Mouse (Mus musculus) frontal cortex, postnatal 25 days (tissue): Measurements from ENCODE around the gene Ccdc155.
"Not testable (repeated sequence)": the region's sequence is repeated elsewhere in the genome, so short reads cannot be mapped to it uniquely, and the experiment has no call there.

Source experiments
- DNase-seq, 2 experiments: peaks; one replicate each; pipeline ENCODE4 v3.0.0; 2022; ENCODE audit warnings: low spot score in 2 of 2

Gene Ccdc155

GRCm38 (mm10) chr7:45191161-45191560 is 13.5 kb downstream of the Ccdc155 start:
- DNase-seq = no peak

DNA sequence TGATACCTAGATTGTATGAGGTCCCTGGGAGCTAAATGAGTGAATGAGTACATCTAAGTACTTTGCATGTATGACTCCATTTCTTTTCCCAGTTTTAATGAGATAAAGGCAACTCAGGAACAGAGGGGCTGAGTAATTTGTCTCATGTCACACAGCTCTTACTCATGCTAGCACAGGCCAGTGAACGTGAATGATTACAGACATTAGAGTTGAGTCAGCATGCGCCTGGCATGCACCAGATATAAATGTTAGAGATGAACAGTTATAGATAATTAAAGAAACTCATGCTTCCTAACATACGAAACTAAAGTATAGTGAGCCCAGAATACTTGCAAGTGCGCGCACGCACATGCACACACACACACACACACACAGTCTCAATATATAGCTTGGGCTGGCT is 14.5 kb downstream of the Ccdc155 start:
- no peak for DNase-seq

DNA sequence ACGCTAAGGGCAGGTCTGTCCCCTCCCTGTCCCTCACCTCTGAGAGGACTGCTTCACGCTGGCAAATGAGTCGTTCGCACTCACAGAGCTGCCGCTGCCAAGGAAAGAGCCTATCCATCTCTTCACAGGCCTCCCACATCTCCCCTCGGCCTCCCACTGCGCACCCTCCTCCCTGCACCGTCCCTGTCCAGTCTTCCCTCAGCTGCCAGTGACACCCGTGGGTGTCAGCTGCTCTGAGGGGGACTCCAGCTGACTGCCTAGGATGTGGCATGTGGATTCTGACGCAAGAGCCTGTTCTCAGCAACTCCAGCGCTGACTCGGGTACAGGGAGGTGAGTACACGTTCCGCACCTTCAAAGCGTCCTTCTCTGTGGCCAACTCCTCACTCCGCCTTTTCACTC is 15.1 kb downstream of the Ccdc155 start:
- DNase-seq = peak in 1 of 2 experiments; percentile 4

GRCm38 (mm10) chr7:45185921-45186320 is 18.8 kb downstream of the Ccdc155 start:
- no peak for DNase-seq

- DNase-seq = no peak
Observed at GRCm38 (mm10) chr7:45183672-45184071, 21.0 kb downstream of the Ccdc155 start.

DNA sequence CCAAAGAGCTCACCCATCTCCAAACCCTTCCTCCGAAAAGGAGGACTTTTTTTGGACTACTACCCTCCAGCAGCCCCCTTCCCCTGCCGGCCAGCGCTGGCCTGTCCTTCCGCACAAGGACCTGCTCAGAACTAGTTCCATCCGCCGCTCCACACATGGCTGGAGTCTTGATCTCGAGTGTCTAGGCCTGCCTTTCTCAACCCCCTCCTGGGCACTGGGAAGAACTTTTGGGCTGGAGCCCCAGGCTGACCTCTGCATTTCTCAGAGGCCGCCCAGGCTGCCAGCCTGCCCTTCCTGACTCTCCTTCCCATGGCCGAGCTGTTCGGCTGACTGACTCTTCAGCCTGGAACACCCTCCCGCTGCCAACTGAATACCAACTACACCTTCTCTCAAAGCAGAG is 22.1 kb downstream of the Ccdc155 start:
- DNase-seq = no peak

DNA sequence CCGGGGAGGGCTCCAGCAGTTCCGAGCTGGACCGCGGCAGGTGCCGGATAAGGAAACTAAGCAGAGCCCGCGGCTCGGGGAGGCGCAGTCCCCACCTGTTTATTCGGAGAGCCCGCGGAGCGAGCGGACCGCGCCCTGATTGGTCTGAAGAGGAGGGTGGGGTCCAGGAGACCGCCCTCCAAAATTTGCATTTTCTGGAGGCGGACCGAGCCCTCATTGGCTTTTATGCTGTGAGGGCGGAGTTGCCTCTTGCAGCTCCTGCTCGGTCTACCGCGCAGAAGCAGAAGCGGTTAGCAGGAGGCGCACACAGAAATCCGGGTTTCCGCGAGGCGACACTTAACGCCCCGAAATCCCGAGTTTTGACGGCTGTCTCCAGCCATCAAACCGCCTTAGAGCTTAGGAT is 22.5 kb downstream of the Ccdc155 start:
- DNase-seq = peak; percentile 67 to 69

DNA sequence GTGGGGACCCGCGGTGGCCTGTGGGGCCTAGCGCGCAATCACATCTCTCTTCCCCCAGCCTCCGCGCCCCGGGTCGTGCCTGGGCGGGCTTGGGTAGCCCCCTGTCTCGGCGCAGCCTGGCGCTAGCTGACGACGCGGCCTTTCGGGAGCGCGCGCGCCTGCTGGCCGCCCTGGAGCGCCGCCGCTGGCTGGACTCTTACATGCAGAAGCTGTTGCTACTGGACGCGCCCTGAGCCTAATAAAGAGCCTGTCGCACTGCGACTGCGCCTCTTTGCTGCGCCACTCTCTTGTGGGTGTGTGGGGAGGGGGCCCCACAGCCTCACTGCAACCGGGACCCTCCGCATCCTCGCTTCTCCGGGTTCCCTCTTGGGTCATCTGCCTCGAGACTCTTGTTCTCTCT is 23.2 kb downstream of the Ccdc155 start:
- DNase-seq = no peak

DNA sequence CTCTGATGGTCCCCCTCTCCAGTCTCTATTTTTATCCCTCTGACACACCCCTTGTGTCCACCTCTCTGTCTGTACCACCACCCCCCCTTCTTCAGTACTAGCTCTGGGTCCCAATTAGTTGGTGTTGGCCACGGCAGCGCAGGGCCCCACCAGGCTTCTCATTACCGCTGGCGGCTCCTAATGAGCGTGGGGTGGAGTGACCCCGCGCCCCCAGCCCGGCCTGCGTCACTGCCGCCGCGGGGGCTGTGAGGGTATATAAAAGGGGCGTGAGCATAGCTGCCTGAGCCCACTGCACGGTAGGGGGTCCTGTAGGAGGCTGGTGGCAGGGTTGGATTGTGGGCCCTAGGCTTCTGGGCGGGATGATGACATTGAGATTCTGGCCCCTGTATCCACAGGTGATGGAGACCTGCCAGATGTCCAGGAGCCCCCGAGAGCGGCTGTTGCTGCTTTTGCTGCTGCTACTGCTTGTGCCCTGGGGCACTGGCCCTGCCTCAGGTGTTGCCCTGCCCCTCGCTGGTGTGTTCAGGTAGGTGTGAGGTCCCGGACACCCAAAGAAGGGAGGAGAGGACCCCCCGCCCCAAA is 23.7 kb downstream of the Ccdc155 start, which contains the start of gene Pth2:
Pth2 (plus strand) TSS at position 100 of the 582 bp plus-strand sequence.
- DNase-seq = no peak

DNA sequence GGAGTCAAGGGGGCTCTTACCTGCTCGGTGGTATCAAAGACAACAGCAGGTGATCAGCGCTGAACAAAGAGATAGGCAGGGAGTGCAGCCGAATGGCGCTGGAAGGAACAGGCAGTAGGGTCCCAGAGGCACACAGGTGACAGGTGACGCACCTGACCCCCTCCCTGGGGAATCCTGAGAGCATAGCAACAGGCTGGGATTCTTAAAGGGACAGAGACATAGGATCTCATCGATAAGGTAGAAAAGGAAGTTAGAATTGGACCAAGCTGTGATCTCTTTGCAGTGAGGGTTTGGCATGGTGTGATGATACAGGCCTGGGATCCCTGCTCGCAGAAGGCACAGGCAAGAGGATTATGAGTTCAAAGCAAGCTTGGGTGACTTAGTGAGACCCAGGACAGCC is 25.2 kb downstream of the Ccdc155 start, which contains the start of gene Gfy:
Gfy (minus strand) TSS at position 101 of the 400 bp plus-strand sequence.
- no peak for DNase-seq

- no peak for DNase-seq
Observed at GRCm38 (mm10) chr7:45178550-45178949, 26.1 kb downstream of the Ccdc155 start.

DNA sequence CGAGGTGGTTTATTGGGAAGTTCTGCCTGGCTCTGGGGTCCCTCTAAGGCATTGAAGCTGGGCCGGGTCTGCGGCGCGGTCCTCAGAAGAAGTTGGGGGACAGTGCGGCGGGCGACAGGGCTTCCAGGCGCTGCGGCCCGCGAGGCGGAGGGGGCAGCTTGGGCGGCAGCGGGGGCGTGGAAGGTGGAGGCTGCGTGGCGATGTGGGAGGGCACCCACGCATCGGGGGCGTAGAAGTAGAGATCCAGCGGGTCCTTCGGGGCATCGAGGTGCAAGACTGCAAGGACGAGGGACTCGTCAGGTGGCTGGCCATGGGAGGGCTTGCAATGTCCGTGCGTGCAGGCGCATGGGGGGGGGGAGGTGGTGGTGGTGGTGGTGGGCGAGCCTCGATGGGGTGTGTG is 28.3 kb downstream of the Ccdc155 start:
- DNase-seq = no peak

GRCm38 (mm10) chr7:45175929-45176328 is 28.8 kb downstream of the Ccdc155 start:
- DNase-seq = no peak

DNA sequence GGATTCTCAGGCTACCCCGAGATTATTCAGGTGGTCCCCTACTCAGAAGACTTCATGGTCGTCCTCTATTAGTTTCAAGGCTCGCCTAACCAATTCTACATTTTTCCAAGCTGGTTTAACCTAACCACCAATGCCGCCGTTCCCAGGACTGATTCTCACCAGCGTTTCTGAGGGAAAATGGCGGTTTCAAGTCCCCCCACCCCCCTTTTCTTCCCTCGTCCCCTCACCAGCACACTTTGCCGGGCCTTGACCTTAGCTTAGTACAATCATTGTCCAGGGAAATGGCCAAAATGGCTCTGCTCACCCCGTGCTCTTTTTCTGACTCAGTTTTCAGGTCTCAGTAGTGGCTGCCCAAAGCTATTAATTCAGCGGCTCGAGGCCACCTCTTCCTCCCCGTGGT is 29.3 kb downstream of the Ccdc155 start:
- no peak for DNase-seq

DNA sequence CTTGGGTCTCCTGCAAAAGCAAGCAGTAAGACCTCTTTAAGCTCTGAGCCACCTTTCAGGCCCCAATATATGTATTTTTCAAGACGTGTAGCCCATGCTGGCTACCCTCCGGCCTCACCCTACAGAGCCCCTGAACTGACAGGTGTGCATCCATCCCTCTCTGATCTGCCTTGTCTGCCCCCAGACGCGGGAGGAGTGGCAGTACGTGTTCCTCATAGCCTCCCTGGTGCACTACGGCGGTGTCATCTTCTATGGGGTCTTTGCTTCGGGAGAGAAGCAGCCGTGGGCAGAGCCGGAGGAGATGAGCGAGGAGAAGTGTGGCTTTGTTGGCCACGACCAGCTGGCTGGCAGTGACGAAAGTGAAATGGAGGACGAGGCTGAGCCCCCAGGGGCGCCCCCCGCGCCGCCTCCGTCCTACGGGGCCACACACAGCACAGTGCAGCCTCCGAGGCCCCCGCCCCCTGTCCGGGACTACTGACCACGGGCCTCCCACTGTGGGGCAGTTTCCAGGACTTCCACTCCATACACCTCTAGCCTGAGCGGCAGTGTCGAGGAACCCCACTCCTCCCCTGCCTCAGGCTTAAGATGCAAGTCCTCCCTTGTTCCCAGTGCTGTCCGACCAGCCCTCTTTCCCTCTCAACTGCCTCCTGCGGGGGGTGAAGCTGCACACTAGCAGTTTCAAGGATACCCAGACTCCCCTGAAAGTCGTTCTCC is 30.0 kb downstream of the Ccdc155 start:
- no peak for DNase-seq

DNA sequence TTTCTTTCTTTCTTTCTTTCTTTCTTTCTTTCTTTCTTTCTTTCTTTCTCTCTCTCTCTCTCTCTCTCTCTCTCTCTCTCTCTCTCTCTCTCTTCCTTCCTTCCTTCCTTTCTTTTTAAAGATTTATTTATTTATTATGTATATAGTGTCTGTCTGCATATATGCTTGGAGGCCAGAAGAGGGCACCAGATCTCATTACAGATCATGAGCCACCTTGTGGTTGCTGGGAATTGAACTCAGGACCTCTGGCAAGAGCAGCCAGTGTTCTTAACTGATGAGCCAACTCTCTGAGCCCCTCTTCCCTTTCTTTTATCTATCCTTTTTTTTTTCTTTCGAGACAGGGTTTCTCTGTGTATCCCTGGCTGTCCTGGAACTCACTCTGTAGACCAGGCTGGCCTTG is 30.9 kb downstream of the Ccdc155 start:
- DNase-seq = not testable (repeated sequence)

DNA sequence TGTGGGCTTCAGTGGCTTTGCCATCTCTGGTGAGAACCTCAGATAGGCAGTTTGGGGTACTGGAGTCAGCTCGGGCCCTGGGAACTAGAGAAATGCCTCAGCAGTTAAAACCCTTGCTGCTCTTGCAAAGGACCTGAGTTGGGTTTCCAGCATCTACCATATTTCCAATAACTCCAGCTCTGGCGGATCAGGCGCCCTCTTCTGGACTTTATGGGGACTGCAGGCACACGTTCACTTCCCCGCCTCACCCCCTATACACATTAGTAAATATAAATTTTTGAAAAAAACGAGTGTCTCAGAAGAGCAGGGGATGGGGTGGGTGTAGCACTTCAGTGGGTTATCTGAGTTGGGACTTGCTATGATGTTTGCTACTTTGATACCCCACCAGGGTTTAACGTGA is 31.7 kb downstream of the Ccdc155 start:
- no peak for DNase-seq

GRCm38 (mm10) chr7:45169495-45169894 is 35.2 kb downstream of the Ccdc155 start:
- DNase-seq = no peak

DNA sequence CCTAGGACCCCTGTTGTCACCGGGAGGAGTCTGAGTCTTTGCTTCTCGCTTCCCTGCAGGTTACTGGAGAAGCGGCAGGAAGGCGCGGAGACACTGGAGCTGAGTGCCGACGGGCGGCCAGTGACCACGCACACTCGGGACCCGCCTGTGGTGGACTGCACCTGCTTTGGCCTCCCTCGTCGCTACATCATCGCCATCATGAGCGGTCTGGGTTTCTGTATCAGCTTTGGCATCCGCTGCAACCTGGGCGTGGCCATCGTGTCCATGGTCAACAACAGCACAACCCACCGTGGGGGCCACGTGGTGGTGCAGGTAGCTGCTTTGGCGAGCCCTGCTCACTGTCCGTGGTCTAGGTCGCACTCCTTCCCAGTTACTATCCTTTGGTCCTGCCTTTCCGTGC is 36.0 kb downstream of the Ccdc155 start:
- no peak for DNase-seq

DNA sequence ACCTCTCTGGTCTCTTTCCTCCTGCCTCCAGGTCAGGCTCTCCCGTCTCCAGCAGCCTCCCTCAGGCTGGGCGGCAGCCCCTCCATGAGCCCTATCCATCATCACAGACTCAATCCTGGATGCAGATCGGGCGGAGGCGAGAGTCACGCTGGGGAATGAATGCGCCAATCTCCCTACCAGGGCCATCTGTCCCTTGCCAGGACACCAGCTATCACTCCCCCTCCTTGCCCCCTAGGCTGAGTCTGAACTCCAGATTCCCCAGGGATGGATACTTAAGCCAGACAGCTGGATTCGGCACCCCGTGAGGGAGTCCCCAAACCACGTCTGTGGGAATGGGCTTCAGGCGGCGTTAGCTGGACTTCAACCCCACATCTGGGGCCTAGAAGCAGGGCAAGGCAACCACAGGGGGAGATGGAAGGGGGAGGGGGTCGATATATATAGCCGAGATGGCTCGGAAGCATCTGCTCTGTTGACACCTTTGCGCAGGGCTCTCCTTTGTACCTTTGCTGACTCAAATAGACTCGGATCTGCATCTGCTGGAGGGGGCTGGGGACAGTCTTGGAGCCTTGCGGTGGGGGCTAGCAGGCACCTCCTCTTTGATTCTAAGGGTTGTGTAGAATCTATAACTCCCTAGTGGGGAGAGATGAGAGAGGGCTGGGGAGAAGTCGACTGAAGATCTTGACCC is 36.8 kb downstream of the Ccdc155 start:
- no peak for DNase-seq

- no peak for DNase-seq
Observed at GRCm38 (mm10) chr7:45166950-45167401, 37.7 kb downstream of the Ccdc155 start.

- no peak for DNase-seq
Observed at GRCm38 (mm10) chr7:45165701-45166100, 39.0 kb downstream of the Ccdc155 start.

GRCm38 (mm10) chr7:45164833-45165232 is 39.9 kb downstream of the Ccdc155 start:
- no peak for DNase-seq
